Mouse (Mus musculus) myocyte (in vitro differentiated cells): Measurements from ENCODE around the gene Olfr613.

Source experiments
- E2F4 ChIP-seq: IDR thresholded peaks from one replicate; pipeline ENCODE4 v1.6.1; 2011; ENCODE audit warnings: mild to moderate bottlenecking, control low read depth, moderate library complexity; ENCODE audit not compliant: insufficient read depth
- MAX ChIP-seq: IDR thresholded peaks from one replicate; pipeline ENCODE4 v1.6.1; 2011; ENCODE audit warnings: low read depth, mild to moderate bottlenecking, control low read depth
- POLR2A ChIP-seq: IDR thresholded peaks from one replicate; pipeline ENCODE4 v1.6.1; 2011; ENCODE audit warnings: low read depth, mild to moderate bottlenecking, control low read depth, moderate library complexity; ENCODE audit not compliant: insufficient read length
- POLR2AphosphoS2 ChIP-seq: IDR thresholded peaks from one replicate; pipeline ENCODE4 v1.6.1; 2011; ENCODE audit warnings: low read depth, control low read depth; ENCODE audit not compliant: insufficient read length
- SRF ChIP-seq: IDR thresholded peaks from one replicate; pipeline ENCODE4 v1.6.1; 2011; ENCODE audit warnings: low read depth; ENCODE audit not compliant: control insufficient read depth, insufficient read length
- TCF12 ChIP-seq: IDR thresholded peaks from one replicate; pipeline ENCODE4 v1.6.1; 2011; ENCODE audit warnings: mild to moderate bottlenecking, control low read depth; ENCODE audit not compliant: poor library complexity, insufficient read depth, severe bottlenecking
- TCF3 ChIP-seq: IDR thresholded peaks from one replicate; pipeline ENCODE4 v1.6.1; 2011; ENCODE audit warnings: low read depth, control low read depth; ENCODE audit not compliant: insufficient read length
- USF1 ChIP-seq: IDR thresholded peaks from one replicate; pipeline ENCODE4 v1.6.1; 2011; ENCODE audit warnings: low read depth, mild to moderate bottlenecking, control low read depth, moderate library complexity

DNA sequence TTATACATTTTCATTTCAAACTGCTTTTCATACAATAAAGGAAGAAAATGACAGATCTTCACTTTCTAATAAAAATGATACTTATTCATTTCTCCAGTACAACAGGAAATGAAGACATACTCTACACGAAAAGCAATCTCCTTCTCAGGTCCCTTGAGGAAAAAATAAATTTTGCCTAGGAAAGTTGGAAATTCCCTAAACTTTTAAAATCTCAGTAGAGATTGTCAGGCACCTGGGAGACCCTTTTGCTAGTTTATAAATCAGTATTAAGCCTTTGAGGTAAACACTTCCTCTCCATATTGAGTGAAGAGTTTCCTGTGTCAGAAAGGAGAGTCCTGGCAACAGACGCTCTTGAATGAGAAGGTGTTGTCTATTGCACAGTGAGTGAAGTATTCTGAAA is at the start of gene Olfr613:
- TF ChIP-seq POLR2AphosphoS2: no peak
- no peak for TF ChIP-seq POLR2A
- no peak for TF ChIP-seq MAX
- no peak for TF ChIP-seq TCF3
- TF ChIP-seq USF1: no peak
- TF ChIP-seq E2F4: no peak
- no peak for TF ChIP-seq TCF12
- TF ChIP-seq SRF: no peak
